Mouse (Mus musculus): ENCODE measurements at regions not wholly inside any gene's neighbourhood (a gene's known extent, or its start where the extent isn't known, plus 50 kb on each side); places are given as distances from the start of the nearest gene placed in this dataset.

- DNase-seq (ENCODE audit: low spot score in 2 of 2) = no peak
These were observed 51.0 kb downstream of the Gm10234 start for GRCm38 (mm10) chr6:95372938-95373337.

GRCm38 (mm10) chr6:95374266-95374665 lies 52.4 kb downstream of the Gm10234 start:
- DNase-seq (ENCODE audit: low spot score in 2 of 2) = peak in 1 of 2 experiments; percentile 25

- peak in 1 of 2 experiments; percentile 21 for DNase-seq (ENCODE audit: low spot score in 2 of 2)
These were observed 55.8 kb downstream of the Gm10234 start for GRCm38 (mm10) chr6:95377590-95378245.

GRCm38 (mm10) chr6:95378349-95378748 lies 56.4 kb downstream of the Gm10234 start:
- no peak for DNase-seq (ENCODE audit: low spot score in 2 of 2)
